Comparison of ENCODE assay signal across 9 mouse cellular contexts in genomic region chr4:75529607-75530006, GRCm38 (mm10).
"Had no signal": no experiment of that assay in that cellular context is flagged by ENCODE, and none has a peak within 500 bp of the region (broad histone marks: within the 10 kb centered on the region; RNA-seq: fewer than 3 reads in every experiment).

No protein-coding gene starts in this region.

- DNase-seq: kidney, postnatal 10 days; layer of hippocampus, postnatal 36 days; lung, embryonic 14.5 days; lung, postnatal 10 days; lung, postnatal 4 days; midbrain, embryonic 14.5 days; right cerebral cortex, postnatal 4 days; thymus, postnatal 36 days had no signal

- ATAC-seq: liver, embryonic 12.5 days had no signal
